In genomic region chr5:125461868-125462445, GRCm38 (mm10) we compare ENCODE assay signal across 9 mouse cellular contexts. TPM values are rescaled to one million over a fixed set of nuclear protein-coding genes. Genes with fewer than 3 reads are reported as not detected.
DNase-seq lines count a peak whose midpoint lies in the region; ATAC-seq and TF ChIP-seq lines count a peak whose summit lies in the region.
"Had no signal": no experiment of that assay in that cellular context is flagged by ENCODE, and none has a peak within 500 bp of the region (broad histone marks: within the 10 kb centered on the region; RNA-seq: fewer than 3 reads in every experiment).

No protein-coding gene starts in this region.

- no peak overlapping the region for H3K9ac ChIP-seq in heart, adult 2 months (ENCODE audit: low read depth, low read length)
- peak overlapping the region; percentile 13 for H3K9ac ChIP-seq in MEL (ENCODE audit: control insufficient read depth, low read depth, low read length, poor library complexity, severe bottlenecking)
- no peak overlapping the region for H3K9ac ChIP-seq in hindbrain, embryonic 11.5 days (ENCODE audit: low read depth, low read length)
- H3K9ac ChIP-seq: midbrain, embryonic 12.5 days had no signal

- H3K9me3 ChIP-seq in MEL (replicated peaks; ENCODE audit: insufficient read depth, low read length): no peaks in the 10 kb centered on the region
- no peaks in the 10 kb centered on the region for H3K9me3 ChIP-seq in hindbrain, embryonic 11.5 days (ENCODE audit: control insufficient read depth, low read length)
- H3K9me3 ChIP-seq: midbrain, embryonic 12.5 days had no signal

- peak; percentile 26 for TF ChIP-seq RAD21 in MEL (IDR thresholded peaks at IDR 0.05; ENCODE audit: low read depth, low read length)

- WGBS in heart, adult 2 months: 23% methylated on average over 10 of the region's 10 CpGs
- WGBS in hindbrain, embryonic 11.5 days: 55% methylated on average over 10 of the region's 10 CpGs

- intact Hi-C loops in heart, adult 2 months (cut with DNase I): loop anchor here (2.0 to 5.0 kb wide), 2 partner anchors 50 to 83 kb away; no protein-coding TSS in a partner anchor
- intact Hi-C loops in heart, postnatal 25 days (cut with DNase I): loop anchor here (5.0 kb wide), 2 partner anchors 50 to 80 kb away; no protein-coding TSS in a partner anchor

- no peaks in the 10 kb centered on the region for H3K27me3 ChIP-seq in heart, adult 2 months (ENCODE audit: control insufficient read depth, insufficient read depth, low read length)
- no peaks in the 10 kb centered on the region for H3K27me3 ChIP-seq in MEL (ENCODE audit: control insufficient read depth in 1 of 2, insufficient read depth in 2 of 2, low read length in 2 of 2)
- no peaks in the 10 kb centered on the region for H3K27me3 ChIP-seq in hindbrain, embryonic 11.5 days (ENCODE audit: control insufficient read depth, insufficient read depth, low read length)
- H3K27me3 ChIP-seq: midbrain, embryonic 12.5 days had no signal

- H3K4me1 ChIP-seq in heart, adult 2 months (ENCODE audit: control insufficient read depth, insufficient read depth, low read length): peaks cover 3% of the 10 kb centered on the region
- H3K4me1 ChIP-seq in MEL (ENCODE audit: control insufficient read depth in 1 of 2, insufficient read depth in 2 of 2, low read length in 2 of 2): peaks cover 18 to 39% of the 10 kb centered on the region in 2 experiments
- 0 out of 2 replicates have a peak, but pooled peaks cover 2% of the 10 kb centered on the region for H3K4me1 ChIP-seq in cortical plate, adult 2 months (ENCODE audit: control insufficient read depth, insufficient read depth, low read length)
- no peaks in the 10 kb centered on the region for H3K4me1 ChIP-seq in hindbrain, embryonic 11.5 days (replicated peaks; ENCODE audit: control insufficient read depth, insufficient read depth, low read length)

- DNase-seq in heart, adult 2 months: peak; percentile 53 to 58
- DNase-seq in heart, postnatal 25 days (ENCODE audit: low spot score): no peak
- peak; percentile 89 for DNase-seq in MEL (ENCODE audit: low read depth, low spot score)
- peak; percentile 58 for DNase-seq in kidney, postnatal 14 days
- peak; percentile 51 to 70 for DNase-seq in thymus, postnatal 10 days (ENCODE audit: low spot score in 2 of 2)
- DNase-seq in hindbrain, embryonic 11.5 days (ENCODE audit: low spot score): no peak

- no peaks in the 10 kb centered on the region for H3K36me3 ChIP-seq in heart, adult 2 months (ENCODE audit: control insufficient read depth, insufficient read depth, low read length)
- peaks cover 0 to 38% of the 10 kb centered on the region in 2 experiments; a peak in 2 of 4 replicates for H3K36me3 ChIP-seq in MEL (ENCODE audit: control insufficient read depth in 1 of 2, insufficient read depth in 2 of 2, low read length in 2 of 2)
- H3K36me3 ChIP-seq in hindbrain, embryonic 11.5 days (ENCODE audit: control insufficient read depth, insufficient read depth, low read length): no peaks in the 10 kb centered on the region
- H3K36me3 ChIP-seq: midbrain, embryonic 12.5 days had no signal

- TF ChIP-seq CTCF in heart, adult 2 months (IDR thresholded peaks at IDR 0.05): peak; percentile 71
- TF ChIP-seq CTCF in MEL (IDR thresholded peaks at IDR 0.05 in 2 of 3, conservative IDR thresholded peaks at IDR 0.05 in 1 of 3; ENCODE audit: control insufficient read depth in 1 of 3, insufficient read depth in 1 of 3, low read depth in 2 of 3, low read length in 3 of 3, poor library complexity in 1 of 3, severe bottlenecking in 1 of 3): peak in 2 of 3 experiments; percentile 35 to 48; a peak in 4 of 6 replicates
- TF ChIP-seq CTCF in cortical plate, adult 2 months (IDR thresholded peaks at IDR 0.05; ENCODE audit: extremely low read depth, insufficient read depth, low read length): peak; percentile 72

- 0 out of 2 replicates have a peak, but pooled peaks have one; percentile 34 for TF ChIP-seq EP300 in heart, adult 2 months (IDR thresholded peaks at IDR 0.05; ENCODE audit: insufficient read depth, low read depth, low read length)
- peak; percentile 75 to 79 for TF ChIP-seq EP300 in MEL (IDR thresholded peaks at IDR 0.05; ENCODE audit: low read depth in 1 of 2, low read length in 2 of 2)

- no peak overlapping the region for H3K27ac ChIP-seq in heart, adult 2 months
- peak overlapping the region; percentile 64 for H3K27ac ChIP-seq in MEL (ENCODE audit: control insufficient read depth, low read depth, low read length)
- no peak overlapping the region for H3K27ac ChIP-seq in cortical plate, adult 2 months (ENCODE audit: insufficient read depth, low read length)
- H3K27ac ChIP-seq in hindbrain, embryonic 11.5 days (ENCODE audit: low read depth, low read length): no peak overlapping the region
- H3K27ac ChIP-seq: midbrain, embryonic 12.5 days had no signal

- no peaks in the 10 kb centered on the region for H3K79me2 ChIP-seq in heart, adult 2 months (replicated peaks; ENCODE audit: control insufficient read depth, insufficient read depth, low read length)
- 0 out of 2 replicates have a peak, but pooled peaks cover 1% of the 10 kb centered on the region for H3K79me2 ChIP-seq in MEL (ENCODE audit: control insufficient read depth, insufficient read depth, low read length, poor library complexity)

- peak; percentile 61 for ATAC-seq in megakaryocyte progenitor cell, adult 5-6 weeks (replicated peaks; ENCODE audit: poor library complexity)
- ATAC-seq in hindbrain, embryonic 11.5 days (ENCODE audit: low FRiP score): no peak

- no peak for TF ChIP-seq POLR2A in heart, adult 2 months (IDR thresholded peaks at IDR 0.05; ENCODE audit: insufficient read depth, low read depth, low read length)
- TF ChIP-seq POLR2A in MEL (IDR thresholded peaks at IDR 0.05; ENCODE audit: control insufficient read depth in 1 of 2, insufficient read depth in 1 of 2, low read depth in 1 of 2, low read length in 2 of 2, poor library complexity in 1 of 2): no peak
- no peak for TF ChIP-seq POLR2A in cortical plate, adult 2 months (IDR thresholded peaks at IDR 0.05; ENCODE audit: extremely low read depth, insufficient read depth, low read length)

- no peak overlapping the region for H3K4me3 ChIP-seq in heart, adult 2 months
- no peak overlapping the region for H3K4me3 ChIP-seq in MEL (ENCODE audit: control insufficient read depth in 1 of 2, insufficient read depth in 1 of 2, low read depth in 2 of 2, low read length in 2 of 2)
- H3K4me3 ChIP-seq in cortical plate, adult 2 months (ENCODE audit: insufficient read depth, low read length): no peak overlapping the region
- no peak overlapping the region for H3K4me3 ChIP-seq in hindbrain, embryonic 11.5 days (ENCODE audit: low read depth, low read length)
- H3K4me3 ChIP-seq: midbrain, embryonic 12.5 days had no signal

- no peak overlapping the region for H3K4me2 ChIP-seq in hindbrain, embryonic 11.5 days (replicated peaks; ENCODE audit: low read depth, low read length)
- H3K4me2 ChIP-seq: midbrain, embryonic 12.5 days had no signal

TF ChIP-seq in MEL, 35 proteins besides CTCF, POLR2A, EP300 and RAD21 (continues in another document):
- TF ChIP-seq MXI1 (IDR thresholded peaks at IDR 0.05; ENCODE audit: low read depth, low read length) (peak; percentile 84; the same call in 1 of the 2 replicates), TCF12 (IDR thresholded peaks at IDR 0.05; ENCODE audit: low read depth, low read length) (no peak), NRF1 (IDR thresholded peaks at IDR 0.05; ENCODE audit: insufficient read depth, low read depth, low read length, poor library complexity, severe bottlenecking) (no peak), TBP (IDR thresholded peaks at IDR 0.05; ENCODE audit: low read depth, low read length) (no peak), JUND (IDR thresholded peaks at IDR 0.05; ENCODE audit: low read depth, low read length) (no peak), SIN3A (IDR thresholded peaks at IDR 0.05; ENCODE audit: low read length) (peak; percentile 85), USF2 (IDR thresholded peaks at IDR 0.05; ENCODE audit: borderline replicate concordance in 1 of 2, insufficient read depth in 1 of 2, low read depth in 1 of 2, low read length in 2 of 2) (no peak), CHD2 (IDR thresholded peaks at IDR 0.05; ENCODE audit: low read length) (no peak), HCFC1 (IDR thresholded peaks at IDR 0.05; ENCODE audit: low read depth, low read length) (no peak)

RNA-seq across cellular contexts. Expression of gene Aacs, which starts 13.7 kb away (rescaled TPM):
- 1 to 10 TPM; 3.3 to 3.9 TPM for total RNA-seq in heart, adult 2 months (2021)
- 9.8 and 17.7 TPM in 2 replicates for polyA plus RNA-seq in heart, adult 2 months (2012; rRNA removed)
- total RNA-seq in heart, postnatal 25 days (2021): 1 to 10 TPM; 3.0 to 4.1 TPM
- total RNA-seq in MEL (2012; rRNA removed): 32.8 and 34.9 TPM in 2 replicates
- 10 to 100 TPM in 1 of 2 experiments, not detected in 1; 79.5 TPM for polyA plus RNA-seq in MEL (2012; ENCODE audit: insufficient read depth in 1 of 2, insufficient read length in 2 of 2, low read depth in 1 of 2, low replicate concordance in 2 of 2, missing spikeins in 1 of 2)
- 51.5 and 51.8 TPM in 2 replicates for polyA plus RNA-seq in cortical plate, adult 2 months (2012; rRNA removed)
- 3.8 and 6.0 TPM in 2 replicates for total RNA-seq in megakaryocyte progenitor cell, adult 5-6 weeks (2015)
- total RNA-seq in megakaryocyte progenitor cell, adult 5-6 weeks (2017): 10.4 and 12.7 TPM in 2 replicates
- 48.6 and 50.1 TPM in 2 replicates for polyA plus RNA-seq in hindbrain, embryonic 11.5 days (2014; fragmentation: Nextera tagmentation; extraction: Ambion mirVana)

RNA-seq across cellular contexts. Expression of gene Bri3bp, which starts 20.6 kb away (rescaled TPM):
- 10 to 100 TPM; 52.2 to 52.4 TPM for total RNA-seq in heart, adult 2 months (2021)
- 31.4 and 31.5 TPM in 2 replicates for polyA plus RNA-seq in heart, adult 2 months (2012; rRNA removed)
- 10 to 100 TPM; 49.0 to 57.6 TPM for total RNA-seq in heart, postnatal 25 days (2021)
- total RNA-seq in MEL (2012; rRNA removed): 87.6 and 88.6 TPM in 2 replicates
- polyA plus RNA-seq in MEL (2012; ENCODE audit: insufficient read depth in 1 of 2, insufficient read length in 2 of 2, low read depth in 1 of 2, low replicate concordance in 2 of 2, missing spikeins in 1 of 2): 100 to 1,000 TPM in 1 of 2 experiments, 10 to 100 TPM in 1; 73.7 to 264 TPM
- 34.8 and 36.3 TPM in 2 replicates for polyA plus RNA-seq in cortical plate, adult 2 months (2012; rRNA removed)
- 53.2 and 60.7 TPM in 2 replicates for total RNA-seq in megakaryocyte progenitor cell, adult 5-6 weeks (2015)
- 27.7 and 31.0 TPM in 2 replicates for total RNA-seq in megakaryocyte progenitor cell, adult 5-6 weeks (2017)
- 30.1 and 30.8 TPM in 2 replicates for polyA plus RNA-seq in hindbrain, embryonic 11.5 days (2014; fragmentation: Nextera tagmentation; extraction: Ambion mirVana)

RNA-seq across cellular contexts. Expression of gene Dhx37, which starts 28.0 kb away (rescaled TPM):
- 10 to 100 TPM; 11.1 to 12.4 TPM for total RNA-seq in heart, adult 2 months (2021)
- polyA plus RNA-seq in heart, adult 2 months (2012; rRNA removed): 14.8 and 15.7 TPM in 2 replicates
- total RNA-seq in heart, postnatal 25 days (2021): 10 to 100 TPM; 10.2 to 10.6 TPM
- total RNA-seq in MEL (2012; rRNA removed): 26.0 and 27.4 TPM in 2 replicates
- polyA plus RNA-seq in MEL (2012; ENCODE audit: insufficient read depth in 1 of 2, insufficient read length in 2 of 2, low read depth in 1 of 2, low replicate concordance in 2 of 2, missing spikeins in 1 of 2): 100 to 1,000 TPM in 1 of 2 experiments, 10 to 100 TPM in 1; 55.3 to 549 TPM
- polyA plus RNA-seq in cortical plate, adult 2 months (2012; rRNA removed): 16.2 and 16.9 TPM in 2 replicates
- total RNA-seq in megakaryocyte progenitor cell, adult 5-6 weeks (2015): 18.9 and 20.0 TPM in 2 replicates
- 47.9 and 56.5 TPM in 2 replicates for total RNA-seq in megakaryocyte progenitor cell, adult 5-6 weeks (2017)
- polyA plus RNA-seq in hindbrain, embryonic 11.5 days (2014; fragmentation: Nextera tagmentation; extraction: Ambion mirVana): 10.4 and 12.5 TPM in 2 replicates

Comparison
In these comparisons a context has a peak if more than half of its experiments do, and no peak if none do; other contexts are left out.
1. DNase-seq: peak in heart, adult 2 months (2 of 2), MEL (single experiment), kidney, postnatal 14 days (single experiment) and thymus, postnatal 10 days (2 of 2); none in heart, postnatal 25 days (single experiment) and hindbrain, embryonic 11.5 days (single experiment).
2. Peak in every context shown above with its lines, with median percentiles within 50 percentile points of each other: CTCF ChIP-seq.